Mouse (Mus musculus) B cell, adult 2 months (primary cell): Measurements from ENCODE around the gene Prl8a6.

Source experiments
- DNase-seq, 2 experiments: peaks; one replicate each; pipeline ENCODE4 v3.0.0; 2022

Gene Prl8a6

DNA sequence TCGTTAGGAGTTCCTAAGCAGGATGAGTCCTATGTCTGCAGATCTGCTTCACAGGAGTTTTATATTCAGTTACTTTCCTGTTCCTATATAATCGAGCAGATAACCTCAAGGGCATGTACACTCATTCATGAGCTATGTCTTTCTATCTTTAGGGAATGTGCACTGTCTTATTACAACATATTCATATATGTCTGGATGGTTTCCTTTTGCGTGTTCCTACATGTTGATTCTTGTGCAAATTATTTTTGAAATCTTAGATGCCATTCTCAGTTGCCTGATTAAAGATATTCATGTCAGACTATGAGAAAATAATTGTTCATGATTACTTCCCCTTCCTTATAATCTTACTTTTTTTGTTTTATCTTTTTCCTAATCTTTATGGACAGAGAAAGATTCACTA, at the start of gene Prl8a6:
Gene Prl8a6 (minus strand): TSS at position 101 of the 400 bp plus-strand sequence.
- DNase-seq = no peak

- no peak for DNase-seq
Measured at GRCm38 (mm10) chr13:27433159-27433558, 5.3 kb downstream of the Prl8a6 start.

DNA sequence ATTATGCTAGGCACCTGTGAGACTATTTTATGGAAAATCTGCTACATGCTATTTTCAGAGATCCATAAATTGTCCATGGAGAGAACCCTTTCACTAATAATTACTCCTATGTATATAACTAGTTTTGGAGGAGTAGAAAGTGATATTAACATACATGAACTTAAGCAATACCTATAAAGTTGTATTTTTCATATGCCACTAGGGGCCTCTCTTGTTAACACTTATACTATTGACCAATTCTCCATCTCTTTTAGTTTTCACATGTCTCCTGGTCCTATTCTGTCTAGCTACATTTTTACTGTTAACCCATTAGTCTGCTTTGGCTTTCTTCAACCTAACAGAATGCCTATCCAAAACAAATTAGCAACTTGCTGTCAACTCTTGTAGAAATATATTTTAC, 24.8 kb downstream of the Prl8a6 start:
- no peak for DNase-seq

- DNase-seq = no peak
Measured at GRCm38 (mm10) chr13:27399061-27399724, 39.3 kb downstream of the Prl8a6 start.

DNA sequence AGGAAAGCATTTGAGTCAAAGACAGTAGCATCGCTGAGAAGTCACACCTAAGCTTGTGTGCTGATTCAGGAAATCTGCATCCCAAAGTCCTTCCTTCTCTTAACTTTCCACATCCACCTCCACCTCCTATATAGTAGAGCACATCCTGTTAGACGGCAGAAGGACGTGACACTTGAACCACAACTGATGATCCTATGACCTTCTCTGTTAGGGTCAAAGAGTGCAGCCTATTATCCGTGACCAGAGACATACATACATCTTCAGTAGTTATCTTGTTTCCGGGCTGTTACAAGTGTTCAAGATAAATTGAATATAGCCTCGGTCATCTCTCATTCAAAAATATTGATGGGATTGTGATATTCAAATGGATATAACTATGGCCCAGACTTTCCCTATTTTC, 47.7 kb downstream of the Prl8a6 start, which contains the start of gene Prl2b1:
Gene Prl2b1 (minus strand): TSS at position 101 of the 400 bp plus-strand sequence.
- no peak for DNase-seq
